Mouse (Mus musculus): ENCODE results near the gene Phactr1. TPM values are rescaled to one million over a fixed set of nuclear protein-coding genes. Genes with fewer than 3 reads are reported as not detected.

Phactr1 gene
- polyA plus RNA-seq, 1 experiment from 2014 or later, result 14.5 TPM

- WGBS, result 88% methylated on average over 5 of the region's 5 CpGs
- no peak overlapping the region for H3K4me3 ChIP-seq (ENCODE audit: low read depth, low read length)
- no peaks in the 10 kb centered on the region for H3K9me3 ChIP-seq (ENCODE audit: control insufficient read depth, low read length)
- no peaks in the 10 kb centered on the region for H3K36me3 ChIP-seq (ENCODE audit: control insufficient read depth, insufficient read depth, low read length)
- DNase-seq (ENCODE audit: low spot score), result no peak
- no peaks in the 10 kb centered on the region for H3K4me1 ChIP-seq (ENCODE audit: control insufficient read depth, insufficient read depth, low read length)
- ATAC-seq (ENCODE audit: low read depth), result no peak
- H3K9ac ChIP-seq (ENCODE audit: low read depth, low read length), result no peak overlapping the region
- H3K4me2 ChIP-seq (ENCODE audit: low read depth, low read length), result no peak overlapping the region
- no peaks in the 10 kb centered on the region for H3K27me3 ChIP-seq (replicated peaks; ENCODE audit: control insufficient read depth, insufficient read depth, low read length)
- no peak overlapping the region for H3K27ac ChIP-seq (replicated peaks; ENCODE audit: low read depth, low read length)
Measured at GRCm38 (mm10) chr13:42737486-42737885, 57.1 kb downstream of the Phactr1 start.

- 85% methylated on average over 5 of the region's 5 CpGs for WGBS
- no peak for ATAC-seq (ENCODE audit: low read depth)
- Histone ChIP-seq H3K36me3 (ENCODE audit: control insufficient read depth, insufficient read depth, low read length) (no peaks in the 10 kb centered on the region), H3K9me3 (ENCODE audit: control insufficient read depth, low read length) (no peaks in the 10 kb centered on the region), H3K4me3 (ENCODE audit: low read depth, low read length) (no peak overlapping the region), H3K27ac (replicated peaks; ENCODE audit: low read depth, low read length) (no peak overlapping the region), H3K4me1 (ENCODE audit: control insufficient read depth, insufficient read depth, low read length) (no peaks in the 10 kb centered on the region), H3K4me2 (ENCODE audit: low read depth, low read length) (no peak overlapping the region), H3K27me3 (replicated peaks; ENCODE audit: control insufficient read depth, insufficient read depth, low read length) (no peaks in the 10 kb centered on the region), H3K9ac (ENCODE audit: low read depth, low read length) (no peak overlapping the region)
- DNase-seq (ENCODE audit: low spot score), result no peak
Measured at GRCm38 (mm10) chr13:42738152-42738551, 57.7 kb downstream of the Phactr1 start.

GRCm38 (mm10) chr13:42742226-42742625 lies 61.8 kb downstream of the Phactr1 start:
- no peaks in the 10 kb centered on the region for H3K27me3 ChIP-seq (replicated peaks; ENCODE audit: control insufficient read depth, insufficient read depth, low read length)
- ATAC-seq (ENCODE audit: low read depth), result no peak
- H3K27ac ChIP-seq (replicated peaks; ENCODE audit: low read depth, low read length), result no peak overlapping the region
- DNase-seq (ENCODE audit: low spot score), result no peak
- no peaks in the 10 kb centered on the region for H3K36me3 ChIP-seq (ENCODE audit: control insufficient read depth, insufficient read depth, low read length)
- H3K9me3 ChIP-seq (ENCODE audit: control insufficient read depth, low read length), result no peaks in the 10 kb centered on the region
- H3K4me3 ChIP-seq (ENCODE audit: low read depth, low read length), result no peak overlapping the region
- H3K4me2 ChIP-seq (ENCODE audit: low read depth, low read length), result no peak overlapping the region
- H3K9ac ChIP-seq (ENCODE audit: low read depth, low read length), result no peak overlapping the region
- no peaks in the 10 kb centered on the region for H3K4me1 ChIP-seq (ENCODE audit: control insufficient read depth, insufficient read depth, low read length)

GRCm38 (mm10) chr13:42744467-42744866 lies 64.0 kb downstream of the Phactr1 start:
- 73% methylated on average over 5 of the region's 5 CpGs for WGBS
- ATAC-seq (ENCODE audit: low read depth), result no peak

GRCm38 (mm10) chr13:42757654-42758400 lies 77.4 kb downstream of the Phactr1 start:
- H3K4me2 ChIP-seq (ENCODE audit: low read depth, low read length), result no peak overlapping the region
- H3K9ac ChIP-seq (ENCODE audit: low read depth, low read length), result no peak overlapping the region
- no peak overlapping the region for H3K27ac ChIP-seq (replicated peaks; ENCODE audit: low read depth, low read length)
- H3K27me3 ChIP-seq (replicated peaks; ENCODE audit: control insufficient read depth, insufficient read depth, low read length), result no peaks in the 10 kb centered on the region
- H3K9me3 ChIP-seq (ENCODE audit: control insufficient read depth, low read length), result no peaks in the 10 kb centered on the region
- no peak; the same call in 1 of the 2 replicates for ATAC-seq (ENCODE audit: low read depth)
- H3K4me3 ChIP-seq (ENCODE audit: low read depth, low read length), result no peak overlapping the region
- WGBS, result 14% methylated on average over 11 of the region's 11 CpGs
- H3K4me1 ChIP-seq (ENCODE audit: control insufficient read depth, insufficient read depth, low read length), result peaks cover 6% of the 10 kb centered on the region
- H3K36me3 ChIP-seq (ENCODE audit: control insufficient read depth, insufficient read depth, low read length), result no peaks in the 10 kb centered on the region
- no peak for DNase-seq (ENCODE audit: low spot score)

More at GRCm38 (mm10) chr13:42744467-42744866, 64.0 kb downstream of the Phactr1 start:
- no peaks in the 10 kb centered on the region for H3K27me3 ChIP-seq (replicated peaks; ENCODE audit: control insufficient read depth, insufficient read depth, low read length)
- no peak overlapping the region for H3K4me3 ChIP-seq (ENCODE audit: low read depth, low read length)
- H3K9me3 ChIP-seq (ENCODE audit: control insufficient read depth, low read length), result no peaks in the 10 kb centered on the region
- DNase-seq (ENCODE audit: low spot score), result no peak
- H3K27ac ChIP-seq (replicated peaks; ENCODE audit: low read depth, low read length), result no peak overlapping the region
- no peak overlapping the region for H3K9ac ChIP-seq (ENCODE audit: low read depth, low read length)
- H3K4me2 ChIP-seq (ENCODE audit: low read depth, low read length), result no peak overlapping the region
- no peaks in the 10 kb centered on the region for H3K4me1 ChIP-seq (ENCODE audit: control insufficient read depth, insufficient read depth, low read length)
- H3K36me3 ChIP-seq (ENCODE audit: control insufficient read depth, insufficient read depth, low read length), result no peaks in the 10 kb centered on the region

- Histone ChIP-seq H3K9ac (ENCODE audit: low read depth, low read length) (no peak overlapping the region), H3K9me3 (ENCODE audit: control insufficient read depth, low read length) (no peaks in the 10 kb centered on the region), H3K4me3 (ENCODE audit: low read depth, low read length) (no peak overlapping the region), H3K4me1 (ENCODE audit: control insufficient read depth, insufficient read depth, low read length) (peaks cover 6% of the 10 kb centered on the region), H3K27ac (replicated peaks; ENCODE audit: low read depth, low read length) (no peak overlapping the region), H3K36me3 (ENCODE audit: control insufficient read depth, insufficient read depth, low read length) (no peaks in the 10 kb centered on the region), H3K27me3 (replicated peaks; ENCODE audit: control insufficient read depth, insufficient read depth, low read length) (no peaks in the 10 kb centered on the region), H3K4me2 (ENCODE audit: low read depth, low read length) (no peak overlapping the region)
- peak; percentile 53 for DNase-seq (ENCODE audit: low spot score)
- 64% methylated on average over 5 of the region's 5 CpGs for WGBS
- no peak for ATAC-seq (ENCODE audit: low read depth)
Measured at GRCm38 (mm10) chr13:42759170-42759569, 78.7 kb downstream of the Phactr1 start.

GRCm38 (mm10) chr13:42760907-42761544 lies 80.6 kb downstream of the Phactr1 start:
- no peaks in the 10 kb centered on the region for H3K27me3 ChIP-seq (replicated peaks; ENCODE audit: control insufficient read depth, insufficient read depth, low read length)
- no peak overlapping the region for H3K4me3 ChIP-seq (ENCODE audit: low read depth, low read length)
- H3K9me3 ChIP-seq (ENCODE audit: control insufficient read depth, low read length), result no peaks in the 10 kb centered on the region
- no peak overlapping the region for H3K27ac ChIP-seq (replicated peaks; ENCODE audit: low read depth, low read length)
- H3K9ac ChIP-seq (ENCODE audit: low read depth, low read length), result no peak overlapping the region
- DNase-seq (ENCODE audit: low spot score), result no peak
- 78% methylated on average over 10 of the region's 10 CpGs for WGBS
- no peaks in the 10 kb centered on the region for H3K36me3 ChIP-seq (ENCODE audit: control insufficient read depth, insufficient read depth, low read length)
- ATAC-seq (ENCODE audit: low read depth), result no peak
- no peak overlapping the region for H3K4me2 ChIP-seq (ENCODE audit: low read depth, low read length)
- H3K4me1 ChIP-seq (ENCODE audit: control insufficient read depth, insufficient read depth, low read length), result peaks cover 6% of the 10 kb centered on the region

- peak; percentile 83 for ATAC-seq (ENCODE audit: low read depth)
- no peaks in the 10 kb centered on the region for H3K36me3 ChIP-seq (ENCODE audit: control insufficient read depth, insufficient read depth, low read length)
- no peaks in the 10 kb centered on the region for H3K9me3 ChIP-seq (ENCODE audit: control insufficient read depth, low read length)
- 47% methylated on average over 6 of the region's 6 CpGs for WGBS
- H3K9ac ChIP-seq (ENCODE audit: low read depth, low read length), result no peak overlapping the region
- H3K4me1 ChIP-seq (ENCODE audit: control insufficient read depth, insufficient read depth, low read length), result no peaks in the 10 kb centered on the region
- no peak overlapping the region for H3K4me3 ChIP-seq (ENCODE audit: low read depth, low read length)
- no peaks in the 10 kb centered on the region for H3K27me3 ChIP-seq (replicated peaks; ENCODE audit: control insufficient read depth, insufficient read depth, low read length)
- H3K27ac ChIP-seq (replicated peaks; ENCODE audit: low read depth, low read length), result no peak overlapping the region
- no peak overlapping the region for H3K4me2 ChIP-seq (ENCODE audit: low read depth, low read length)
- DNase-seq (ENCODE audit: low spot score), result peak; percentile 67
Measured at GRCm38 (mm10) chr13:42772314-42772713, 91.9 kb downstream of the Phactr1 start.

GRCm38 (mm10) chr13:42774040-42774439 lies 93.6 kb downstream of the Phactr1 start:
- Histone ChIP-seq H3K9ac (ENCODE audit: low read depth, low read length) (no peak overlapping the region), H3K4me3 (ENCODE audit: low read depth, low read length) (no peak overlapping the region), H3K4me2 (ENCODE audit: low read depth, low read length) (no peak overlapping the region), H3K36me3 (ENCODE audit: control insufficient read depth, insufficient read depth, low read length) (no peaks in the 10 kb centered on the region), H3K9me3 (ENCODE audit: control insufficient read depth, low read length) (no peaks in the 10 kb centered on the region), H3K4me1 (ENCODE audit: control insufficient read depth, insufficient read depth, low read length) (no peaks in the 10 kb centered on the region), H3K27ac (replicated peaks; ENCODE audit: low read depth, low read length) (no peak overlapping the region), H3K27me3 (replicated peaks; ENCODE audit: control insufficient read depth, insufficient read depth, low read length) (no peaks in the 10 kb centered on the region)
- DNase-seq (ENCODE audit: low spot score) (peak; percentile 34), ATAC-seq (ENCODE audit: low read depth) (peak; percentile 82)
- WGBS, result 33% methylated on average over 2 of the region's 2 CpGs
